Comparison of ENCODE assay signal across 9 mouse cellular contexts in genomic region chr2:30870863-30871262, GRCm38 (mm10). TPM values are rescaled to one million over a fixed set of nuclear protein-coding genes. Genes with fewer than 3 reads are reported as not detected.
DNase-seq lines count a peak whose midpoint lies in the region; ATAC-seq lines count a peak whose summit lies in the region.
"Had no signal": no experiment of that assay in that cellular context is flagged by ENCODE, and none has a peak within 500 bp of the region (broad histone marks: within the 10 kb centered on the region; RNA-seq: fewer than 3 reads in every experiment).

No protein-coding gene starts in this region.

- H3K36me3 ChIP-seq in embryonic facial prominence, embryonic 14.5 days (ENCODE audit: control insufficient read depth, insufficient read depth, low read length) = no peaks in the 10 kb centered on the region

- no peak overlapping the region for H3K4me2 ChIP-seq in embryonic facial prominence, embryonic 14.5 days (ENCODE audit: low read depth, low read length)

- H3K27ac ChIP-seq in embryonic facial prominence, embryonic 14.5 days (replicated peaks; ENCODE audit: low read depth, low read length) = peak overlapping the region; percentile 73

- no peaks in the 10 kb centered on the region for H3K9me3 ChIP-seq in embryonic facial prominence, embryonic 14.5 days (ENCODE audit: control insufficient read depth, low read length)
- H3K9me3 ChIP-seq: megakaryocyte, embryonic 14.5 days had no signal

- no peak overlapping the region for H3K9ac ChIP-seq in embryonic facial prominence, embryonic 14.5 days (ENCODE audit: low read depth, low read length)

- H3K27me3 ChIP-seq in embryonic facial prominence, embryonic 14.5 days (replicated peaks; ENCODE audit: control insufficient read depth, insufficient read depth, low read length) = no peaks in the 10 kb centered on the region

- no peak overlapping the region for H3K4me3 ChIP-seq in embryonic facial prominence, embryonic 14.5 days (ENCODE audit: low read depth, low read length)
- H3K4me3 ChIP-seq: megakaryocyte, embryonic 14.5 days had no signal

- ATAC-seq in embryonic facial prominence, embryonic 14.5 days (ENCODE audit: low read depth) = peak; percentile 42

- H3K4me1 ChIP-seq in embryonic facial prominence, embryonic 14.5 days (ENCODE audit: control insufficient read depth, insufficient read depth, low read length) = peaks cover 47% of the 10 kb centered on the region
- H3K4me1 ChIP-seq: megakaryocyte, embryonic 14.5 days had no signal

- DNase-seq in layer of hippocampus, adult 11-12 months (ENCODE audit: low spot score) = peak; percentile 49
- DNase-seq in layer of hippocampus, adult 9-10 months (ENCODE audit: low spot score) = no peak
- DNase-seq in adipocyte (ENCODE audit: low spot score) (peak; percentile 33), MN1 (ENCODE audit: low spot score) (no peak)
- peak; percentile 88 for DNase-seq in embryonic facial prominence, embryonic 14.5 days (ENCODE audit: low spot score)
- peak; percentile 26 to 69 for DNase-seq in layer of hippocampus, postnatal 14 days (ENCODE audit: low spot score in 2 of 2)
- no peak for DNase-seq in embryo, embryonic 11 days
- DNase-seq in testis, postnatal 14 days (ENCODE audit: low spot score) = no peak

- WGBS in embryonic facial prominence, embryonic 14.5 days = 57% methylated on average over 7 of the region's 8 CpGs

RNA-seq across cellular contexts. Expression of gene Prrx2, which starts 36.1 kb away (rescaled TPM):
- polyA plus RNA-seq in embryonic facial prominence, embryonic 14.5 days (2014; fragmentation: Nextera tagmentation; extraction: Ambion mirVana) = 63.8 and 68.0 TPM in 2 replicates
- 1 to 10 TPM; 2.9 to 5.0 TPM for total RNA-seq in layer of hippocampus, postnatal 14 days (2021)

RNA-seq across cellular contexts. Expression of gene Asb6, which starts 40.7 kb away (rescaled TPM):
- 26.6 and 30.4 TPM in 2 replicates for polyA plus RNA-seq in embryonic facial prominence, embryonic 14.5 days (2014; fragmentation: Nextera tagmentation; extraction: Ambion mirVana)
- 10 to 100 TPM; 33.7 to 34.9 TPM for total RNA-seq in layer of hippocampus, postnatal 14 days (2021)

RNA-seq across cellular contexts. Expression of gene Ptges, which starts 58.8 kb away (rescaled TPM):
- polyA plus RNA-seq in embryonic facial prominence, embryonic 14.5 days (2014; fragmentation: Nextera tagmentation; extraction: Ambion mirVana) = 14.9 and 17.3 TPM in 2 replicates
- total RNA-seq in layer of hippocampus, postnatal 14 days (2021) = 1 to 10 TPM; 4.4 to 5.8 TPM

Comparison
In these comparisons a context has a peak if more than half of its experiments do, and no peak if none do; other contexts are left out.
1. DNase-seq: peak in layer of hippocampus, adult 11-12 months (single experiment), adipocyte (single experiment), embryonic facial prominence, embryonic 14.5 days (single experiment) and layer of hippocampus, postnatal 14 days (2 of 2); none in layer of hippocampus, adult 9-10 months (single experiment), MN1 (single experiment), embryo, embryonic 11 days (single experiment) and testis, postnatal 14 days (single experiment).